Mouse (Mus musculus): ENCODE results near the gene Tnfrsf14.
A peak's percentile ranks its signal among the peaks of the same experiment; 100 is the strongest.

The Tnfrsf14 gene

GRCm38 (mm10) chr4:154880730-154881129, 47.6 kb downstream of the Tnfrsf14 start:
- no peak for DNase-seq (ENCODE audit: low read depth, low spot score)

- peak; percentile 97 for DNase-seq (ENCODE audit: low read depth, low spot score)
These were observed 50.4 kb downstream of the Tnfrsf14 start for GRCm38 (mm10) chr4:154877864-154878548.

- no peak for DNase-seq (ENCODE audit: low read depth, low spot score)
These were observed 55.2 kb downstream of the Tnfrsf14 start for GRCm38 (mm10) chr4:154873186-154873585.

All from CD4-positive, CD25-positive, alpha-beta regulatory T cell, adult 2 months (primary cell).